Mouse (Mus musculus) lung, postnatal 10 days (tissue): ENCODE measurements around the gene Cyb561a3.
"Not testable (repeated sequence)": the region's sequence is repeated elsewhere in the genome, so short reads cannot be mapped to it uniquely, and the experiment has no call there.

Experiments
- DNase-seq: peaks from one replicate; pipeline ENCODE4 v3.0.0; 2021

Gene Cyb561a3

GRCm38 (mm10) chr19:10576690-10577561 is at the start of gene Cyb561a3, which contains the start of gene Tmem138:
Gene Cyb561a3, plus strand, starts transcription at chr19:10577172.
Gene Tmem138, minus strand, starts transcription at chr19:10577362.
- DNase-seq: peak; percentile 97

- DNase-seq: no peak
Measured at GRCm38 (mm10) chr19:10530082-10530481, 46.9 kb upstream of the Cyb561a3 start.

GRCm38 (mm10) chr19:10539454-10539853 is 37.5 kb upstream of the Cyb561a3 start:
- no peak for DNase-seq

- DNase-seq: peak; percentile 88
Measured at GRCm38 (mm10) chr19:10555624-10556510, 21.1 kb upstream of the Cyb561a3 start, which contains the start of gene Tmem216. Gene Tmem216, minus strand, starts transcription at chr19:10556238.

- DNase-seq: no peak
Measured at GRCm38 (mm10) chr19:10557001-10557400, 20.0 kb upstream of the Cyb561a3 start.

- DNase-seq: no peak
Measured at GRCm38 (mm10) chr19:10557430-10557829, 19.5 kb upstream of the Cyb561a3 start.

GRCm38 (mm10) chr19:10557837-10558375 is 19.1 kb upstream of the Cyb561a3 start:
- DNase-seq: not testable (repeated sequence)

GRCm38 (mm10) chr19:10560108-10560507 is 16.9 kb upstream of the Cyb561a3 start:
- DNase-seq: peak; percentile 42

GRCm38 (mm10) chr19:10561558-10562314 is 15.2 kb upstream of the Cyb561a3 start:
- peak; percentile 57 for DNase-seq

GRCm38 (mm10) chr19:10562351-10562750 is 14.6 kb upstream of the Cyb561a3 start:
- DNase-seq: no peak

- no peak for DNase-seq
Measured at GRCm38 (mm10) chr19:10564278-10564677, 12.7 kb upstream of the Cyb561a3 start.

GRCm38 (mm10) chr19:10565217-10565616 is 11.8 kb upstream of the Cyb561a3 start:
- no peak for DNase-seq

- no peak for DNase-seq
Measured at GRCm38 (mm10) chr19:10569627-10570026, 7.3 kb upstream of the Cyb561a3 start.

GRCm38 (mm10) chr19:10580102-10580501 is 3.1 kb downstream of the Cyb561a3 start:
- no peak for DNase-seq

- DNase-seq: no peak
Measured at GRCm38 (mm10) chr19:10580761-10581160, 3.8 kb downstream of the Cyb561a3 start.

- no peak for DNase-seq
Measured at GRCm38 (mm10) chr19:10581984-10582383, 5.0 kb downstream of the Cyb561a3 start.

GRCm38 (mm10) chr19:10583550-10584146 is 6.7 kb downstream of the Cyb561a3 start:
- no peak for DNase-seq

- DNase-seq: no peak
Measured at GRCm38 (mm10) chr19:10585112-10585511, 8.1 kb downstream of the Cyb561a3 start.

- DNase-seq: no peak
Measured at GRCm38 (mm10) chr19:10587231-10587630, 10.3 kb downstream of the Cyb561a3 start.

GRCm38 (mm10) chr19:10589127-10589857 is 12.3 kb downstream of the Cyb561a3 start:
- no peak for DNase-seq

GRCm38 (mm10) chr19:10590301-10590700 is 13.3 kb downstream of the Cyb561a3 start:
- no peak for DNase-seq
